Mouse (Mus musculus): ENCODE results near the gene Opn3. TPM values are rescaled to one million over a fixed set of nuclear protein-coding genes. Genes with fewer than 3 reads are reported as not detected.

The Opn3 gene
- polyA plus RNA-seq, 1 experiment = 2.1 TPM

- no peaks in the 10 kb centered on the region; the same call in 1 of the 2 replicates for H3K36me3 ChIP-seq (ENCODE audit: control insufficient read depth, insufficient read depth, low read length)
- H3K4me1 ChIP-seq (ENCODE audit: control insufficient read depth, insufficient read depth, low read length) = no peaks in the 10 kb centered on the region
- H3K27ac ChIP-seq (ENCODE audit: insufficient read depth, low read depth, low read length) = no peak overlapping the region
- TF ChIP-seq CTCF (conservative IDR thresholded peaks at IDR 0.05; ENCODE audit: insufficient read depth, insufficient read length, low read depth, low read length) = no peak
- no peak for TF ChIP-seq POLR2A (IDR thresholded peaks at IDR 0.05; ENCODE audit: low read depth, low read length)
- no peak for DNase-seq
- H3K27me3 ChIP-seq (replicated peaks; ENCODE audit: control insufficient read depth, insufficient read depth, low read length) = no peaks in the 10 kb centered on the region
- no peak overlapping the region for H3K4me3 ChIP-seq (ENCODE audit: insufficient read depth, low read depth, low read length)
- WGBS = 86% methylated on average over 4 of the region's 4 CpGs
Measured at GRCm38 (mm10) chr1:175659900-175660299, 32.7 kb downstream of the Opn3 start.

- no peak for DNase-seq
- no peaks in the 10 kb centered on the region for H3K27me3 ChIP-seq (replicated peaks; ENCODE audit: control insufficient read depth, insufficient read depth, low read length)
- 94% methylated on average over 4 of the region's 4 CpGs for WGBS
- TF ChIP-seq POLR2A (IDR thresholded peaks at IDR 0.05; ENCODE audit: low read depth, low read length) = no peak
- H3K27ac ChIP-seq (ENCODE audit: insufficient read depth, low read depth, low read length) = no peak overlapping the region
- H3K4me3 ChIP-seq (ENCODE audit: insufficient read depth, low read depth, low read length) = no peak overlapping the region
- peaks cover 4% of the 10 kb centered on the region; the same call in 1 of the 2 replicates for H3K4me1 ChIP-seq (ENCODE audit: control insufficient read depth, insufficient read depth, low read length)
- H3K36me3 ChIP-seq (ENCODE audit: control insufficient read depth, insufficient read depth, low read length) = peaks cover 2% of the 10 kb centered on the region; the same call in 1 of the 2 replicates
Measured at GRCm38 (mm10) chr1:175648615-175649014, 44.0 kb downstream of the Opn3 start.

GRCm38 (mm10) chr1:175646952-175647351 is 45.6 kb downstream of the Opn3 start:
- WGBS = 21% methylated on average over 9 of the region's 9 CpGs
- DNase-seq = peak; percentile 89
- no peak overlapping the region for H3K4me3 ChIP-seq (ENCODE audit: insufficient read depth, low read depth, low read length)
- H3K36me3 ChIP-seq (ENCODE audit: control insufficient read depth, insufficient read depth, low read length) = peaks cover 2% of the 10 kb centered on the region; the same call in 1 of the 2 replicates
- H3K27ac ChIP-seq (ENCODE audit: insufficient read depth, low read depth, low read length) = peak overlapping the region; percentile 80
- H3K27me3 ChIP-seq (replicated peaks; ENCODE audit: control insufficient read depth, insufficient read depth, low read length) = no peaks in the 10 kb centered on the region
- peaks cover 4% of the 10 kb centered on the region; the same call in 1 of the 2 replicates for H3K4me1 ChIP-seq (ENCODE audit: control insufficient read depth, insufficient read depth, low read length)
- no peak for TF ChIP-seq CTCF (conservative IDR thresholded peaks at IDR 0.05; ENCODE audit: insufficient read depth, insufficient read length, low read depth, low read length)
- TF ChIP-seq POLR2A (IDR thresholded peaks at IDR 0.05; ENCODE audit: low read depth, low read length) = no peak

- peaks cover 4% of the 10 kb centered on the region; the same call in 1 of the 2 replicates for H3K4me1 ChIP-seq (ENCODE audit: control insufficient read depth, insufficient read depth, low read length)
- H3K36me3 ChIP-seq (ENCODE audit: control insufficient read depth, insufficient read depth, low read length) = no peaks in the 10 kb centered on the region
- DNase-seq = no peak
- no peak for TF ChIP-seq POLR2A (IDR thresholded peaks at IDR 0.05; ENCODE audit: low read depth, low read length)
- TF ChIP-seq CTCF (conservative IDR thresholded peaks at IDR 0.05; ENCODE audit: insufficient read depth, insufficient read length, low read depth, low read length) = no peak
- H3K27ac ChIP-seq (ENCODE audit: insufficient read depth, low read depth, low read length) = no peak overlapping the region
- WGBS = 51% methylated on average over 5 of the region's 5 CpGs
- no peaks in the 10 kb centered on the region for H3K27me3 ChIP-seq (replicated peaks; ENCODE audit: control insufficient read depth, insufficient read depth, low read length)
- no peak overlapping the region for H3K4me3 ChIP-seq (ENCODE audit: insufficient read depth, low read depth, low read length)
Measured at GRCm38 (mm10) chr1:175643496-175644265, 48.9 kb downstream of the Opn3 start.

GRCm38 (mm10) chr1:175640435-175641150 is 52.0 kb downstream of the Opn3 start:
- no peaks in the 10 kb centered on the region; the same call in 1 of the 2 replicates for H3K4me1 ChIP-seq (ENCODE audit: control insufficient read depth, insufficient read depth, low read length)
- WGBS = 77% methylated on average over 6 of the region's 6 CpGs
- H3K27me3 ChIP-seq (replicated peaks; ENCODE audit: control insufficient read depth, insufficient read depth, low read length) = no peaks in the 10 kb centered on the region
- no peak for DNase-seq
- no peaks in the 10 kb centered on the region for H3K36me3 ChIP-seq (ENCODE audit: control insufficient read depth, insufficient read depth, low read length)
- no peak overlapping the region for H3K4me3 ChIP-seq (ENCODE audit: insufficient read depth, low read depth, low read length)
- TF ChIP-seq CTCF (conservative IDR thresholded peaks at IDR 0.05; ENCODE audit: insufficient read depth, insufficient read length, low read depth, low read length) (no peak), POLR2A (IDR thresholded peaks at IDR 0.05; ENCODE audit: low read depth, low read length) (no peak)
- no peak overlapping the region for H3K27ac ChIP-seq (ENCODE audit: insufficient read depth, low read depth, low read length)

- no peaks in the 10 kb centered on the region; the same call in 1 of the 2 replicates for H3K4me1 ChIP-seq (ENCODE audit: control insufficient read depth, insufficient read depth, low read length)
- no peak overlapping the region for H3K4me3 ChIP-seq (ENCODE audit: insufficient read depth, low read depth, low read length)
- no peak for TF ChIP-seq POLR2A (IDR thresholded peaks at IDR 0.05; ENCODE audit: low read depth, low read length)
- no peak for TF ChIP-seq CTCF (conservative IDR thresholded peaks at IDR 0.05; ENCODE audit: insufficient read depth, insufficient read length, low read depth, low read length)
- 79% methylated on average over 7 of the region's 7 CpGs for WGBS
- H3K27me3 ChIP-seq (replicated peaks; ENCODE audit: control insufficient read depth, insufficient read depth, low read length) = no peaks in the 10 kb centered on the region
- no peaks in the 10 kb centered on the region for H3K36me3 ChIP-seq (ENCODE audit: control insufficient read depth, insufficient read depth, low read length)
- no peak overlapping the region for H3K27ac ChIP-seq (ENCODE audit: insufficient read depth, low read depth, low read length)
- no peak for DNase-seq
Measured at GRCm38 (mm10) chr1:175639072-175639471, 53.5 kb downstream of the Opn3 start.

GRCm38 (mm10) chr1:175637677-175638076 is 54.9 kb downstream of the Opn3 start:
- Histone ChIP-seq H3K36me3 (ENCODE audit: control insufficient read depth, insufficient read depth, low read length) (no peaks in the 10 kb centered on the region), H3K27me3 (replicated peaks; ENCODE audit: control insufficient read depth, insufficient read depth, low read length) (no peaks in the 10 kb centered on the region), H3K27ac (ENCODE audit: insufficient read depth, low read depth, low read length) (no peak overlapping the region), H3K4me1 (ENCODE audit: control insufficient read depth, insufficient read depth, low read length) (no peaks in the 10 kb centered on the region; the same call in 1 of the 2 replicates), H3K4me3 (ENCODE audit: insufficient read depth, low read depth, low read length) (no peak overlapping the region)
- TF ChIP-seq POLR2A (IDR thresholded peaks at IDR 0.05; ENCODE audit: low read depth, low read length) (no peak), CTCF (conservative IDR thresholded peaks at IDR 0.05; ENCODE audit: insufficient read depth, insufficient read length, low read depth, low read length) (no peak)
- 69% methylated on average over 7 of the region's 7 CpGs for WGBS
- DNase-seq = no peak
